Mouse (Mus musculus) natural killer cell, adult 2 months (primary cell): ENCODE measurements around the gene Olfr1231.

Experiments used
- DNase-seq, 2 experiments: peaks; one replicate each; pipeline ENCODE4 v3.0.0; 2022; ENCODE audit warnings: low spot score in 2 of 2

The Olfr1231 gene

GRCm38 (mm10) chr2:89306974-89307373 is at the start of gene Olfr1231:
Olfr1231 (minus strand) TSS chr2:89307074.
- DNase-seq: no peak

DNA sequence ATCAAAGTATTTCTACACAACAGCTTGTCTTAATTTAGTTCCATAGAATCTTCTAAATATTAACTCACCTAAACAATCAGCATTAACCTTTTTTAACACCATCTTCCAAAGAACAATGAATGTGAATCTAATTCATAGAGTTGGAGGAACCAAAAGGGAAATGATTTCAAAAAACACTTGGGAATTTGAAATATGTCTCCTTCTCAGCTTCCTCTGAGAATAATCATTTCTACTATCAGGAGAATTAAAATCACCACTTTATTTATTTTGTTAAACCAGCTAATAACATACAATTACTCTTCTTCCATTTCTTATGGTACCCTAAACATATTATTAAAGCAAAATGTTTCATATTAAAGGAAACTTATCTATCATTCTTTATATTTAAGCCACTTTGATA is 35.4 kb upstream of the Olfr1231 start, which contains the start of gene Olfr1233:
Gene Olfr1233, minus strand, starts transcription at position 101 of the 400 bp plus-strand sequence.
- DNase-seq: no peak

- DNase-seq: no peak
Observed at GRCm38 (mm10) chr2:89329575-89329974, 22.7 kb upstream of the Olfr1231 start, which contains the start of gene Olfr1232. Olfr1232 (minus strand) TSS chr2:89329675.

DNA sequence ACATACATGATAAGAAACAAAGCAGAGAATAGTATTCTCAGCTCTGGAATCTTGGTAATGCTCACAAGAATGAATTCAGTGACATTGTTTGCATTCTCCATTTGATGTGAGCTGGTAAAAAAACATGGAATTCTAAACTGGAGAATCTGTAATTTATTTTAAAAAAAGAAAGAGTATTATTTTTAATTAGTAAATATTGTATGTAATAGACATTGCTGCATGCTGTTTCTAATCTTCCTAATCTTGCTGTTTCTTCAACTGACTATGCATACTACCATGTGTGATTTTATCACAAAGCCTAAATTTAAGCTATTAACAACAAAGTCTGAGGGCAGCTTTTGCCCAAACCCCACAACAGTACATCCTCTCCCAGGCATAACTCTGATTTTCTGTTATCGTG is 9.7 kb downstream of the Olfr1231 start, which contains the start of gene Olfr1230:
Gene Olfr1230, minus strand, starts transcription at position 101 of the 400 bp plus-strand sequence.
- no peak for DNase-seq

- no peak for DNase-seq
Observed at GRCm38 (mm10) chr2:89287914-89288313, 19.0 kb downstream of the Olfr1231 start, which contains the start of gene Olfr1229. Olfr1229 (minus strand) TSS chr2:89288014.

DNA sequence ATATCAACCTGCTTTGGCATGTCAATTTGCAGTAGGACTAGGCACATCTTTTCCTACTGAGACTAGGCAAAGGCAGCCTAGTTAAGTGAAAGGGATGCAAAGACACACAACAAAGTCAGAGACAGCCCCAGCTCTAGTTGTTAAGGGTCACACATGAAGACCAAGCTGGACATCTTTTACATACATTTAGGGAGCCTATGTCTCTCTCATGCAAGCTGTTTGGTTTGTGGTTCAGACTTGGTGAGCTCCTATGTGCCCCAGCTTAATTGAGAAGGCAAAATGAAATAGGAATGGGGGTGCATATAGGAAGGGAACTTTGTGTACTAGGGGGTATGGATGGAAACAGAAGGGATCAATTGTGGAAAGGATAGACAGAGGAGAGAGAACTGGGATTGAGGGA is 52.9 kb downstream of the Olfr1231 start, which contains the start of gene Olfr1228:
Gene Olfr1228, minus strand, starts transcription at position 101 of the 400 bp plus-strand sequence.
- DNase-seq: no peak
